Mouse (Mus musculus): ENCODE data around the gene Tbl3. TPM values are rescaled to one million over a fixed set of nuclear protein-coding genes. Genes with fewer than 3 reads are reported as not detected.

The Tbl3 gene
- polyA plus RNA-seq, 1 experiment from 2014 or later, result 47.4 TPM

DNA sequence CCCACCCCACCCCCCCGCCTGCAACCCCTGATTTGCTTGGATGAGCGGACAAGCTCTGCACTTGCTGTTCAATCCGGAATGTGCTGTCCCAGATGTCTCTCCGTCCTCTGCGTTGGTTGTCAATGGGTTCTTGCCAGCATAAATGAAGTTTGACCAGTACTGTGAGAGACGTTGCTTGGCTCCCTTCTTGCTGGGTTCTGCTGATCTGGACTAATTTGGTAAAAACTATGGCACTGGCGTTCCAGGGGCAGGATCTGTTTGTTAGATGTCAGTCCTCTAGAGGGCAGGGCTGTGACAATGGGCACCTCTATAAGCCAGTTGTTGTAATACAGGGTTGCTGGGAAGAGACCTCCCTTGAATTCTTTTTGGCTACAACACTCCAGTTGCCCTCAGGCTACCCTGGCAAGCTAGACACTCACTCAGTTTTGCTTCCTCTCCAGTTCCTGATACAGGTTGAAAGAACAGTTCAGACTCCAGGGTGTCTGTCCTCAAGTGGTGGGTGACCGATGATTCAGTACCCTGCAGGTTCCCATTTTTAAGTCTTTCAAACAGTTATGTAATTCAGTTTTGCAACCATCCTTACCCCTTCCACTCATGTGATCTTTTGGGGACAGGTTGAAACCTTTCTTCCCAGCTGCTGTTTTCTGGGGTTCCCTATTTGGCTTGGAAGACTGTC is 29.8 kb upstream of the Tbl3 start:
- Histone ChIP-seq H3K27ac (replicated peaks) (no peak overlapping the region), H3K9ac (peak overlapping the region; percentile 84), H3K36me3 (peaks cover 29% of the 10 kb centered on the region), H3K27me3 (replicated peaks) (no peaks in the 10 kb centered on the region; the same call in 1 of the 2 replicates), H3K4me2 (peak overlapping the region; percentile 84), H3K9me3 (no peaks in the 10 kb centered on the region), H3K4me1 (peaks cover 27% of the 10 kb centered on the region), H3K4me3 (peak overlapping the region; percentile 66)
- no peak for ATAC-seq (ENCODE audit: extremely low read depth, insufficient number of reproducible peaks, low FRiP score, low TSS enrichment)
- 25% methylated on average over 8 of the region's 8 CpGs for WGBS

DNA sequence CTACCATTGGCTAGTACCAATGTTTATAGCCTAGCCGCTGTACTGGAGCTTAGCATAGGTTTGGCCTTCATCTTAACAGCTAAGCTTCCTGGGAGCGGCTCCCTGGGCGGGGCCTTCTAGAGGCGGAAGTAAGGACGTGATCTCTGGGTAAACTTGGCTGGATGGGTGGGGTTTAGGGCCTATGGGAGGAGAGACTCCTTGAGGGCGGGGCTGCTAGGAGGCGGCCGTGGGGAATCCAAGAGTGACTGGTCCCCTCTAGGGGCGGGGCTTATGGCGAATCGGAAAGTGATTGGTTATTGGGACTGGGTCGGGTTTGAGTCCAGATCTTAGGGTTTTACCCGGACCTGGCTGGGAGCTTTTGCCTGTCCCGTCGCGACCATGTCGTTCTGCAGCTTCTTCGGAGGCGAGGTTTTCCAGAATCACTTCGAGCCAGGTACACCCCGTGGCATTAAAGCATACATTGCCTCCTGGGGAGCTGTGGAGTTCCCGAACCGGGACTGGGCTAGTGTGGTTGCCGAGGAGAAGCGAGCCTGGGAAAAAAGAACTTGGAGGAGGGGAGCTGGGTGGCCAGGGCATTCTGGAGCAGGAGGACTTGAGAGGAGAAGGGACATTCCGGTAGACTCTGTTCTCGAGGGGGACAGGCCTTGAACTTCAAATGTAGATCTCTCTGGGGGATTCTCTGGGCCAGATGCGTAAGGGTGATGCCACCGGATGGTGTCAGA is 29.0 kb upstream of the Tbl3 start, which contains the start of gene Msrb1:
Gene Msrb1, plus strand, starts transcription at position 313 of the 722 bp plus-strand sequence.
- ATAC-seq (ENCODE audit: extremely low read depth, insufficient number of reproducible peaks, low FRiP score, low TSS enrichment), result peak; percentile 92
- no peaks in the 10 kb centered on the region; the same call in 1 of the 2 replicates for H3K27me3 ChIP-seq (replicated peaks)
- peak within 1 kb of the TSS; percentile 84 for H3K4me2 ChIP-seq
- peaks cover 21% of the 10 kb centered on the region for H3K36me3 ChIP-seq
- H3K4me1 ChIP-seq, result peaks cover 32% of the 10 kb centered on the region
- peak within 1 kb of the TSS; percentile 66 for H3K4me3 ChIP-seq
- H3K9me3 ChIP-seq, result no peaks in the 10 kb centered on the region
- peak within 1 kb of the TSS; percentile 65 for H3K27ac ChIP-seq (replicated peaks)
- WGBS, result under 1% methylated on average over 29 of the region's 29 CpGs
- H3K9ac ChIP-seq, result peak within 1 kb of the TSS; percentile 84

DNA sequence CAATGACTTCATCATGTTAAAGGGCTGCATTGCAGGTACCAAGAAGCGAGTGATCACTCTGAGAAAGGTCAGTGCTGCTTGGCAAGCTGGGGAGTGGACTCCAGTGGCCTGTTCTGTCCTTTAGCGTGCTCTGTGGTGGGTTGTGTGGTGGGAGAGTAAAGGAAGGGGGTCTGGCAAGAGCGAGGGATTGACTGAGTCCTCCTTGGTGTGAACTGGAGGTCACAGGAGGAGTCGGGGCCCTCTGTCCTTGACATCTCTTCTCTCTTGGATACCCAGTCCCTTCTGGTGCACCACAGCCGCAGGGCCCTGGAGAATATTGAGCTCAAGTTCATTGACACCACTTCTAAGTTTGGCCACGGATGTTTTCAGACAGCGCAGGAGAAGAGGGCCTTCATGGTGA is 28.0 kb upstream of the Tbl3 start:
- peaks cover 32% of the 10 kb centered on the region for H3K4me1 ChIP-seq
- peaks cover 12% of the 10 kb centered on the region for H3K36me3 ChIP-seq
- no peak overlapping the region for H3K4me3 ChIP-seq
- no peak overlapping the region for H3K9ac ChIP-seq
- peak overlapping the region; percentile 65; the same call in 1 of the 2 replicates for H3K27ac ChIP-seq (replicated peaks)
- H3K27me3 ChIP-seq (replicated peaks), result no peaks in the 10 kb centered on the region; the same call in 1 of the 2 replicates
- 89% methylated on average over 7 of the region's 7 CpGs for WGBS
- no peaks in the 10 kb centered on the region for H3K9me3 ChIP-seq
- ATAC-seq (ENCODE audit: extremely low read depth, insufficient number of reproducible peaks, low FRiP score, low TSS enrichment), result no peak
- peak overlapping the region; percentile 84 for H3K4me2 ChIP-seq

DNA sequence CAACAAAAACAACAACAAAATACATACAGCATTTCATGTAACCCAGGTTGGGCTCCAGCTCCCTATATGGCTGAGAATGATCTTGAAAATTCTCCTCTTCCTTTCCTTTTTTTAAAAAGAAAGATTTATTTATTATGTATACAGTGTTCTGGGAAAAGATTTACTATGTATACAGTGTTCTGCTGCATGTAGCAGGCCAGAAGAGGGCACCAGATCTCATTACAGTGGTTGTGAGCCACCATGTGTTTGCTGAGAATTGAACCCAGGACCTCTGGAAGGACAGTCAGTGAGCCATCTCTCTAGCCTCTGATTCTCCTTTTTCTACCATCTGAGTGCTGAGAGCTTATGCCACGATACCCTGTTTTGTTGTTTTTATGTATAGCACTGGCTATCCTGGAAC is 27.1 kb upstream of the Tbl3 start:
- no peak for ATAC-seq (ENCODE audit: extremely low read depth, insufficient number of reproducible peaks, low FRiP score, low TSS enrichment)
- Histone ChIP-seq H3K4me1 (peaks cover 32% of the 10 kb centered on the region), H3K27me3 (replicated peaks) (no peaks in the 10 kb centered on the region; the same call in 1 of the 2 replicates), H3K4me2 (no peak overlapping the region), H3K4me3 (no peak overlapping the region), H3K27ac (replicated peaks) (no peak overlapping the region), H3K36me3 (peaks cover 4% of the 10 kb centered on the region), H3K9ac (no peak overlapping the region), H3K9me3 (no peaks in the 10 kb centered on the region)
- WGBS, result 91% methylated on average over 1 of the region's 1 CpGs

DNA sequence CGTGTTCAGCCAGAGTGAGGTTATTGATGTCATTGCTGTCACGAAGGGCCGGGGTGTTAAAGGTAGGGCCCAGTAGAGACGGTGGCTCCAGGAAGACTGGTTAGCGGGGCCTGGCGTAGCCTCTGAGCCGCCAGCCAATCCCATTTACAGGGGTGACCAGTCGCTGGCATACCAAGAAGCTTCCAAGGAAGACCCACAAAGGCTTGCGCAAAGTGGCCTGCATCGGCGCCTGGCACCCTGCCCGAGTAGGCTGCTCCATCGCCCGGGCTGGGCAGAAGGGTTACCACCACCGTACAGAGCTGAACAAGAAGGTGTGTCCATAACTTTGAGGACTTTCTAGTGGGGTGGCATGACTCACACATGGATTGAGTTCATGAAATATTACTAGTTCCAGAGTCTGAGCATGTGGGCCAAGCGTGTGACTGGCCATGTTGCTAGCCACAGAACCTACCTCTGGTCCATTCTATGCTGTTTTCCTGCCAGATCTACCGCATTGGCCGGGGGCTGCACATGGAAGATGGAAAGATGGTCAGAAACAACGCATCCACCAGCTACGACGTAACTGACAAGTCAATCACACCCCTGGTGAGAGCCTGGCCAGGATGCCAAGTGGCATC is 26.1 kb upstream of the Tbl3 start:
- Histone ChIP-seq H3K4me2 (no peak overlapping the region), H3K36me3 (no peaks in the 10 kb centered on the region), H3K27me3 (replicated peaks) (no peaks in the 10 kb centered on the region; the same call in 1 of the 2 replicates), H3K9me3 (no peaks in the 10 kb centered on the region), H3K4me1 (peaks cover 32% of the 10 kb centered on the region), H3K4me3 (no peak overlapping the region), H3K9ac (no peak overlapping the region; the same call in 1 of the 2 replicates), H3K27ac (replicated peaks) (no peak overlapping the region)
- ATAC-seq (ENCODE audit: extremely low read depth, insufficient number of reproducible peaks, low FRiP score, low TSS enrichment), result no peak
- 89% methylated on average over 21 of the region's 21 CpGs for WGBS

DNA sequence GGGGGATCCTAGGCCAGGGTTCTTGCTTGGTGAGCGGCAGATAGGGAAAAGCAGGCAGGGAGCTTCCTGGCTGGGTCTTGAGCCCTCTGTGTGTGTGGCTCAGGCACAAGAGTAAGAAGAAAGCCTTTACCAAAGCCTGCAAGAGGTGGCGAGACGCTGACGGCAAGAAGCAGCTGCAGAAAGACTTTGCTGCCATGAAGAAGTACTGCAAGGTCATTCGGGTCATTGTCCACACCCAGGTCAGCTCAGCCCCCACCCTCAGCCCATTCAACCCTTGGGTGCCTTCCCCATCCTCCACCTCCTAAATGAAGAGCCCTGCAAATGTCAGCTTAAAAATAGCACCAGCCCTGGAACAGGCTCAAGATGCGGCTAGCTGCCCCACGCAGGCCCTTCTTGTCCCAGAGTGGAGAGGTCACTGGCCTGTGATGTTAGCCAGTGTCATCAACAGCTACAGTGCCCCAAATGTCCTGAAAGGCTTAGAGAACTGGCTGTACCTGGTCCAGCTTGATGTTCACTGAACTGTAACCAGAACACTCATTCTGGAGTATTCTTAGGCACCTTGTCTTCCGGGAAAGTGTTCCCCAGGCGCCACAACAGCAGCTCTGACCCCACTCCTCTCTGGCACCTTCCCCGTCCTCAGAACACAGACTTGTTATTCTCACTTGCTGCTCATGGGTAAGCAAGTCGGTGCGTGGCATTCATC is 24.9 kb upstream of the Tbl3 start:
- WGBS, result 59% methylated on average over 12 of the region's 12 CpGs
- Histone ChIP-seq H3K27ac (replicated peaks) (peak overlapping the region; percentile 46), H3K27me3 (replicated peaks) (peaks cover 3% of the 10 kb centered on the region; the same call in 1 of the 2 replicates), H3K4me3 (no peak overlapping the region), H3K36me3 (no peaks in the 10 kb centered on the region), H3K9me3 (no peaks in the 10 kb centered on the region), H3K4me1 (peaks cover 25% of the 10 kb centered on the region), H3K4me2 (no peak overlapping the region), H3K9ac (peak overlapping the region; percentile 50; the same call in 1 of the 2 replicates)
- ATAC-seq (ENCODE audit: extremely low read depth, insufficient number of reproducible peaks, low FRiP score, low TSS enrichment), result no peak

DNA sequence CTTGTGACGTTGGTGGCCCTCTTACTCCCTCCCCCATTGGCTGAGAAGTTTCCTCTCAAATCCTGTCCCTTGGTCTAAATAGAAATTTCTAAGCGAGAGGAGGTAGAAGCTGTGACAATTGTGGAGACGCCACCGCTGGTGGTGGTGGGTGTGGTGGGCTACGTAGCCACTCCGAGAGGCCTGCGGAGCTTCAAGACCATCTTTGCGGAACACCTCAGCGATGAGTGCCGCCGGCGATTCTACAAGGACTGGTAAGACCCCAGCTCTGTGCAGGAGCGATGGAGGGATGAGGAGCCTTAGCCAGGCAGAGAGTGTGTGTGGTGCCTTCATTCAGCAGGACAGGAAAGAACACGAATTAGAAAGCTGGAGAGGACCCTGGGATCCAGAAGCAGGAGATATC is 23.3 kb upstream of the Tbl3 start:
- no peak for ATAC-seq (ENCODE audit: extremely low read depth, insufficient number of reproducible peaks, low FRiP score, low TSS enrichment)
- Histone ChIP-seq H3K36me3 (no peaks in the 10 kb centered on the region), H3K4me3 (no peak overlapping the region), H3K27me3 (replicated peaks) (peaks cover 3% of the 10 kb centered on the region; the same call in 1 of the 2 replicates), H3K27ac (replicated peaks) (no peak overlapping the region), H3K4me1 (peaks cover 15% of the 10 kb centered on the region), H3K9me3 (no peaks in the 10 kb centered on the region), H3K9ac (no peak overlapping the region), H3K4me2 (no peak overlapping the region)
- 80% methylated on average over 14 of the region's 14 CpGs for WGBS

DNA sequence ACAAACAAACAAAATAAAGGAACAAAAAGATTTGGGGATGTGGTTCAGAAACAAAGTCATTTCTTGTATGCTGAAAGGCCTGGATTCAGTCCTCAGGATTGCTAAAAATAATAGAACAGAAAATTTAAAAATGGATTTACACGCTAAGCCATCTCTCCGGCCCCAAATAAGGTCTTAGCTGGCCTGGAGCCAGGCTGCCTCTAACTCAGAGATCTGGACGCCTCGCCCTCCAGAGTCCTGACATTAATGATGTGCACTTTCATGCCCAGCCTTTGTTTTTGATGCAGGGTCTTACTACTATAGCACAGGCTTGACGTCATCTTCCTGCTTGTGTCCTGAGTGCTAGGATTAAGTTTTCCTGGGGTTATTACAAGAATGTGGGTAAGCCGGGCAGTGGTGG is 21.6 kb upstream of the Tbl3 start:
- Histone ChIP-seq H3K9ac (peak overlapping the region; percentile 2; the same call in 1 of the 2 replicates), H3K4me2 (no peak overlapping the region), H3K27ac (replicated peaks) (no peak overlapping the region), H3K36me3 (no peaks in the 10 kb centered on the region), H3K9me3 (no peaks in the 10 kb centered on the region), H3K4me1 (peaks cover 10% of the 10 kb centered on the region), H3K27me3 (replicated peaks) (peaks cover 3% of the 10 kb centered on the region; the same call in 1 of the 2 replicates), H3K4me3 (no peak overlapping the region)
- 60% methylated on average over 6 of the region's 6 CpGs for WGBS
- ATAC-seq (ENCODE audit: extremely low read depth, insufficient number of reproducible peaks, low FRiP score, low TSS enrichment), result no peak

DNA sequence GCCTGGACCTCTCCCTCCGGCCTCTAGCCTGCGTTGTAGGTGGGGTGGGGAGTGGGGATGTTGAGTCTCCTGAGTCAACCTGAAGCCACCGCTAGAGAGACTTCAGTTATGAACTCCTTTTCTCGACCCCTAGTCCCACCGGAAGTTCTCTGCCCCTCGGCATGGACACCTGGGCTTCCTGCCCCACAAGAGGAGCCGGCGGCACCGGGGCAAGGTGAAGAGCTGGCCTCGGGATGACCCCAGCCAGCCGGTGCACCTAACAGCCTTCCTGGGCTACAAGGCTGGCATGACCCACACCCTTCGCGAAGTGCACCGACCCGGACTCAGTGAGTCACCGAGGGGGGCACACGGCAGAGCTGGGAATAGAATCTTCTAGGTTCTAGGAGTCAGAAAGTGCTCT is 20.7 kb upstream of the Tbl3 start:
- Histone ChIP-seq H3K27me3 (replicated peaks) (peaks cover 3% of the 10 kb centered on the region; the same call in 1 of the 2 replicates), H3K4me2 (no peak overlapping the region), H3K4me3 (no peak overlapping the region), H3K9ac (no peak overlapping the region), H3K4me1 (peaks cover 15% of the 10 kb centered on the region), H3K27ac (replicated peaks) (no peak overlapping the region), H3K36me3 (no peaks in the 10 kb centered on the region), H3K9me3 (no peaks in the 10 kb centered on the region)
- no peak for ATAC-seq (ENCODE audit: extremely low read depth, insufficient number of reproducible peaks, low FRiP score, low TSS enrichment)
- WGBS, result 60% methylated on average over 17 of the region's 17 CpGs

DNA sequence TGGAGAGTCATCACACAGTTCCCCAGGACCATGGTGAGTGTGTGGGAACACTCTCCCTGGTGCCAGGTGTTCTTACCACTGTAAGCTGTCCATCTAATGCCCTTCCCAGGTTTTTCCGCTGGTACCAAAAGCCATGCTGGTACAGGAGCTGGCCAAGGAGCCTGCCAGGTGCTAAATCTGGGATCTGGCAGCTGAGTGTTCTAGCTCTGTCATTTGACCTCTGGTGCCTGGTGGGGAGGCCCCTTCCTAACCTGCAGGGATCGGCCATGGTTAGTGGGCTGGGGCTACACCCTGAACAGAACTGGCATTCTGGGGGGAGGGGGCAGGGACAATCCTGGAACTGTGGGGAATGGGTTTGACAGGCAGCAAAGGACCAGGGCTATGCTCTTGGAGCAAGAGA is 20.2 kb upstream of the Tbl3 start, which contains the start of gene Rpl3l:
Gene Rpl3l, plus strand, starts transcription at position 203 of the 400 bp plus-strand sequence.
- Histone ChIP-seq H3K36me3 (peaks cover 1% of the 10 kb centered on the region), H3K27ac (replicated peaks) (no peak within 1 kb of the TSS), H3K27me3 (replicated peaks) (0 out of 2 replicates have a peak, but pooled peaks cover 3% of the 10 kb centered on the region), H3K4me1 (peaks cover 19% of the 10 kb centered on the region), H3K4me3 (no peak within 1 kb of the TSS), H3K4me2 (no peak within 1 kb of the TSS), H3K9me3 (no peaks in the 10 kb centered on the region), H3K9ac (no peak within 1 kb of the TSS)
- 40% methylated on average over 2 of the region's 2 CpGs for WGBS
- no peak for ATAC-seq (ENCODE audit: extremely low read depth, insufficient number of reproducible peaks, low FRiP score, low TSS enrichment)

Data from heart, embryonic 13.5 days (tissue).